Mouse (Mus musculus): ENCODE data around the gene Cfi. TPM values are rescaled to one million over a fixed set of nuclear protein-coding genes. Genes with fewer than 3 reads are reported as not detected.

The Cfi gene
- polyA plus RNA-seq, 1 experiment from 2014 or later = 0.52 TPM

GRCm38 (mm10) chr3:129827691-129828090 is 8.0 kb upstream of the Cfi start:
- Histone ChIP-seq H3K4me3 (no peak overlapping the region), H3K9me3 (replicated peaks) (no peaks in the 10 kb centered on the region), H3K27me3 (ENCODE audit: low read depth, poor library complexity, severe bottlenecking) (no peaks in the 10 kb centered on the region), H3K36me3 (peaks cover 68% of the 10 kb centered on the region), H3K4me1 (peaks cover 19% of the 10 kb centered on the region), H3K27ac (replicated peaks) (no peak overlapping the region)
- no peak for DNase-seq (ENCODE audit: low spot score)
- 96% methylated on average over 5 of the region's 5 CpGs for WGBS

- no peaks in the 10 kb centered on the region for H3K9me3 ChIP-seq (replicated peaks)
- no peak for DNase-seq (ENCODE audit: low spot score)
- peaks cover 38% of the 10 kb centered on the region for H3K36me3 ChIP-seq
- H3K27ac ChIP-seq (replicated peaks) = peak overlapping the region; percentile 95
- H3K4me3 ChIP-seq = peak overlapping the region; percentile 93
- WGBS = under 1% methylated on average over 45 of the region's 45 CpGs
- no peaks in the 10 kb centered on the region for H3K27me3 ChIP-seq (ENCODE audit: low read depth, poor library complexity, severe bottlenecking)
- peaks cover 22% of the 10 kb centered on the region for H3K4me1 ChIP-seq
Measured at GRCm38 (mm10) chr3:129830626-129831025, 5.1 kb upstream of the Cfi start.

DNA sequence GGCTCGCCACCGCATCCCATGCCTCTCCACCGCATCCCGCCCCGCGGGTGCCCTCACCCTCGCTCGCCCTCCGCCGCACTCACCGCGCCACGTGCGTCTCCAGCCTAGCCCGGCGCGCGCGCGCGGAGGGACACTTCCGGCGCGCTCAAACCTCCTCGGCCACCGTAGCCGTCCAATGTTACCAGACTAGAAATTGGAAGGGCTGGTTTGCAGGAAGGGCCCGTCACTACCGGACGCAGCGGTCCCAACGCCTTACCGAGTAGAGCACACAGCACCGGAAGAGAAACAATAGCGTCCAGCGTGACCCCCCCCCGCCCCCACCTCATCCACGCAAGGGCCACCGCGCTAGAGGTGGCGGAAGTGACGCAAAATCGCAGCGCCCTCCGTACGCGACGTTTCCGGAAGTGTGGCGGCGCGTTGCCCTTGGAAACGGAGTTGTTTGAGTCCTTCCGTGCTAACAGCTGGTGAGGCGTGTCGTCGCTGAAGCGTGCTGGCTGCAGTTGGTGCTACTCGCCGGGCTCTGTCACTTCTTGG is 4.6 kb upstream of the Cfi start, which contains the start of gene Gar1:
Gar1 (minus strand) TSS at position 362 of the 534 bp plus-strand sequence.
- under 1% methylated on average over 60 of the region's 60 CpGs for WGBS
- H3K4me3 ChIP-seq = peak within 1 kb of the TSS; percentile 93
- peak within 1 kb of the TSS; percentile 95 for H3K27ac ChIP-seq (replicated peaks)
- peaks cover 27% of the 10 kb centered on the region for H3K4me1 ChIP-seq
- DNase-seq (ENCODE audit: low spot score) = peak; percentile 95
- peaks cover 34% of the 10 kb centered on the region for H3K36me3 ChIP-seq
- H3K27me3 ChIP-seq (ENCODE audit: low read depth, poor library complexity, severe bottlenecking) = no peaks in the 10 kb centered on the region
- no peaks in the 10 kb centered on the region for H3K9me3 ChIP-seq (replicated peaks)

DNA sequence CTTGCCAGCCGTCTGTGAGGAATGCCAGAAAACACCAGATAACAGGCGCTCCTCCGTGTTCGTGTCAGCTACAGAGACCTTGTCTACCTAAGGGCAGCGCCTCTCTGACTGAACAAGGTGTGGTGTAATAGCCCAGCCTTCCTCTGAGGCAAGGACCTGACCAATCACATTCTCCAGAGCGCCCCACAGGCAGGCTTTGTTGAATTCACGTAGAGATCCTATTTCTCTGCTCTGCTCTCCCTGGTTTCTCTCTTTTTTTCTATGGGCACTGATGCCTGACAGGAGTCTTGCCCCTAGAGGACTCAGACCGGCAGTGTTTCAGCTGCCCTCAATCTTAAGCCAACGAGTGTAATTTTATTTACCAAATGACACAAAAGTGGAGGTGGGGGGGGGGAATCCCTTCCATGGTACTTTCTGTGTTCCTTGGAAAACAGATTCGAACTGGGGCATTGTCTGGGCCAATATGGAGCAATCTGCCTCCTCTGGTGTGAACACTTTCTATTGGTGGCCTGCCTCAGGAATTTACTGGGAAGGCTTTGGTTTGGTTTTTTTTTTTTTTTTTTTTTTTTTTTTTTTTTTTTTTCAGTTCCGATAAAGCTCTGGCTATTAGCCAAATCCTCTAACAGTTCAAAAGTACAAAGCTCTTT is 490 bp downstream of the Cfi start:
- Histone ChIP-seq H3K4me3 (peak overlapping the region; percentile 20; the same call in 1 of the 2 replicates), H3K4me1 (peaks cover 18% of the 10 kb centered on the region), H3K27me3 (ENCODE audit: low read depth, poor library complexity, severe bottlenecking) (no peaks in the 10 kb centered on the region), H3K9me3 (replicated peaks) (no peaks in the 10 kb centered on the region), H3K36me3 (no peaks in the 10 kb centered on the region), H3K27ac (replicated peaks) (peak overlapping the region; percentile 28; the same call in 1 of the 2 replicates)
- peak; percentile 37 for DNase-seq (ENCODE audit: low spot score)
- 14% methylated on average over 11 of the region's 11 CpGs for WGBS

- no peaks in the 10 kb centered on the region for H3K9me3 ChIP-seq (replicated peaks)
- H3K4me3 ChIP-seq = no peak overlapping the region
- H3K27ac ChIP-seq (replicated peaks) = no peak overlapping the region
- 95% methylated on average over 6 of the region's 6 CpGs for WGBS
- H3K36me3 ChIP-seq = no peaks in the 10 kb centered on the region
- H3K27me3 ChIP-seq (ENCODE audit: low read depth, poor library complexity, severe bottlenecking) = no peaks in the 10 kb centered on the region
- peaks cover 13% of the 10 kb centered on the region for H3K4me1 ChIP-seq
- no peak for DNase-seq (ENCODE audit: low spot score)
Measured at GRCm38 (mm10) chr3:129836965-129837364, 1.3 kb downstream of the Cfi start.

DNA sequence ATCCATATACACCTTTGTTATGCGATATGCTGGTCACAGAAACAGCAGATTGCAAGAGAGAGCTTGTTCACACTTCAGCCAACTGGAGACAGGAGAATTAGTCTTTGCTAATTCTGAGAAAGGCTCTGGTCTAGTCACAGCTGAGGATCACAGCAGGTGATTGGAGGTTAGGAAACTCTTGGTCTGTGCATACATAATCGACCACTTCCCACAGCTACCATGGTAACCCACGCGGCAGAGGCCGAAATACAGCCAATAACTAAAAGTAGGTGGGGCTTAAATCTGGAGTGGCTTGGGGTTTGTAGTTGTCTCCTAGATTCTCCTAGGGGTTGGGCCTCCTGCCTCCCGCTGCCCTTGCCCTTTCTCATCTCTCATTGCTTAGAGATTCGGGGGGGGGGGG is 2.3 kb downstream of the Cfi start:
- H3K27me3 ChIP-seq (ENCODE audit: low read depth, poor library complexity, severe bottlenecking) = no peaks in the 10 kb centered on the region
- peaks cover 13% of the 10 kb centered on the region for H3K4me1 ChIP-seq
- H3K36me3 ChIP-seq = no peaks in the 10 kb centered on the region
- H3K4me3 ChIP-seq = no peak overlapping the region
- 45% methylated on average over 7 of the region's 7 CpGs for WGBS
- H3K9me3 ChIP-seq (replicated peaks) = no peaks in the 10 kb centered on the region
- DNase-seq (ENCODE audit: low spot score) = no peak
- H3K27ac ChIP-seq (replicated peaks) = no peak overlapping the region

GRCm38 (mm10) chr3:129845868-129846267 is 10.2 kb downstream of the Cfi start:
- Histone ChIP-seq H3K27me3 (ENCODE audit: low read depth, poor library complexity, severe bottlenecking) (no peaks in the 10 kb centered on the region), H3K4me1 (no peaks in the 10 kb centered on the region), H3K36me3 (no peaks in the 10 kb centered on the region), H3K9me3 (replicated peaks) (no peaks in the 10 kb centered on the region), H3K27ac (replicated peaks) (no peak overlapping the region), H3K4me3 (no peak overlapping the region)
- 90% methylated on average over 2 of the region's 2 CpGs for WGBS
- DNase-seq (ENCODE audit: low spot score) = no peak

DNA sequence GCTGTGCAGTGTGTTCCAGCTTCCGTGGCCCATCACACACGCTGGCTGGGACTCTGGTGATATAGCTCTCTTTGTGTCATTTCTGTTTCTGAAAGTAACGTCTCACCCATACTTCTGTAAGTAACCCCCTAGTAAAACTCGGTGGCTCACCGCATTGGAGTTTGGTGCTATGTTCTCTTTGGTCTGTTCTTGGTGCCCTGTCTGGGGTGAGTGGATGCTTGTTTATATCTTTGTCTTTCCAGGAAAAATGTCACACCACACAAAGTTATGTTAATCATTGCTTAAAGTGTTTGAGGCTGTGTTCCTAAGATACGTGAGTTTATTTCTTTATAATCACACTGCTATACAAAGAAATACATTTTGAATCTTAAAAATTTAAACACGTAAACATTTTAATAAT is 11.2 kb downstream of the Cfi start:
- no peak overlapping the region for H3K4me3 ChIP-seq
- no peak overlapping the region for H3K27ac ChIP-seq (replicated peaks)
- H3K36me3 ChIP-seq = no peaks in the 10 kb centered on the region
- H3K9me3 ChIP-seq (replicated peaks) = no peaks in the 10 kb centered on the region
- H3K4me1 ChIP-seq = no peaks in the 10 kb centered on the region
- no peaks in the 10 kb centered on the region for H3K27me3 ChIP-seq (ENCODE audit: low read depth, poor library complexity, severe bottlenecking)
- no peak for DNase-seq (ENCODE audit: low spot score)
- 85% methylated on average over 7 of the region's 7 CpGs for WGBS

- no peak overlapping the region for H3K27ac ChIP-seq (replicated peaks)
- no peak overlapping the region for H3K4me3 ChIP-seq
- no peaks in the 10 kb centered on the region for H3K4me1 ChIP-seq
- H3K36me3 ChIP-seq = no peaks in the 10 kb centered on the region
- peaks cover 12% of the 10 kb centered on the region; the same call in 1 of the 2 replicates for H3K9me3 ChIP-seq (replicated peaks)
- DNase-seq (ENCODE audit: low spot score) = no peak
- WGBS = 74% methylated on average over 2 of the region's 2 CpGs
- H3K27me3 ChIP-seq (ENCODE audit: low read depth, poor library complexity, severe bottlenecking) = no peaks in the 10 kb centered on the region
Measured at GRCm38 (mm10) chr3:129862592-129862991, 26.9 kb downstream of the Cfi start.

- H3K27me3 ChIP-seq (ENCODE audit: low read depth, poor library complexity, severe bottlenecking) = no peaks in the 10 kb centered on the region
Measured at GRCm38 (mm10) chr3:129863698-129864097, 28.0 kb downstream of the Cfi start.

DNA sequence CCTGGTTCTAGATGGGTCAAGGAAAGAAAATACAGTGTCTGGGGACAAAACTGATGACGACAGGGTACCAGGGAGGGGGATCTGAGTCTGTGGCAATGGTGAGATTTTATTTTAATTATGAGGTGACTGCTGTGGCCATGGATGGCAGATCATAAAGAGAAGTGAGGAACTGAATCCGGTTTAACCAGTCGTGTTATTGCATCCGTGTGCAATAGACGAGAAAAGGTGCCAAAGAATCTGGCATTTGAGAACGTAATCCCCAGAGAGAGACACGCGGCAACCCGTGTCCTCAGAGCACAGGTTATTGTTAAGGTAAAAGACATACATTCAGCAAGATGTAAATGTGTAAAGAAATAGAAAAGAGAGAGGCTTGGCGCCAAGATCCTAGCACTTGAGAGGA is 41.6 kb downstream of the Cfi start:
- DNase-seq (ENCODE audit: low spot score) = no peak
- Histone ChIP-seq H3K27ac (replicated peaks) (no peak overlapping the region), H3K9me3 (replicated peaks) (no peaks in the 10 kb centered on the region), H3K4me3 (no peak overlapping the region), H3K27me3 (ENCODE audit: low read depth, poor library complexity, severe bottlenecking) (peaks cover 6% of the 10 kb centered on the region; the same call in 1 of the 2 replicates), H3K36me3 (no peaks in the 10 kb centered on the region), H3K4me1 (peaks cover 16% of the 10 kb centered on the region)
- WGBS = 90% methylated on average over 10 of the region's 10 CpGs

More at GRCm38 (mm10) chr3:129863698-129864097, 28.0 kb downstream of the Cfi start:
- Histone ChIP-seq H3K27ac (replicated peaks) (no peak overlapping the region), H3K36me3 (no peaks in the 10 kb centered on the region), H3K4me3 (no peak overlapping the region), H3K9me3 (replicated peaks) (0 out of 2 replicates have a peak, but pooled peaks cover 2% of the 10 kb centered on the region), H3K4me1 (no peaks in the 10 kb centered on the region)
- peak; percentile 35 for DNase-seq (ENCODE audit: low spot score)
- 51% methylated on average over 14 of the region's 14 CpGs for WGBS

GRCm38 (mm10) chr3:129878405-129879021 is 42.8 kb downstream of the Cfi start, which contains the start of gene Pla2g12a:
Gene Pla2g12a, plus strand, starts transcription at chr3:129878606.
- peak within 1 kb of the TSS; percentile 93 for H3K27ac ChIP-seq (replicated peaks)
- H3K4me1 ChIP-seq = peaks cover 16% of the 10 kb centered on the region
- H3K36me3 ChIP-seq = no peaks in the 10 kb centered on the region
- no peaks in the 10 kb centered on the region for H3K9me3 ChIP-seq (replicated peaks)
- H3K4me3 ChIP-seq = peak within 1 kb of the TSS; percentile 81
- WGBS = under 1% methylated on average over 66 of the region's 66 CpGs
- peak; percentile 89 for DNase-seq (ENCODE audit: low spot score)
- peaks cover 6% of the 10 kb centered on the region; the same call in 1 of the 2 replicates for H3K27me3 ChIP-seq (ENCODE audit: low read depth, poor library complexity, severe bottlenecking)
